Mouse (Mus musculus) heart, postnatal 14 days (tissue): ENCODE data around the gene Edc4. TPM values are rescaled to one million over a fixed set of nuclear protein-coding genes. Genes with fewer than 3 reads are reported as not detected.

Experiments
- DNase-seq, 2 experiments: peaks; one replicate each; pipeline ENCODE4 v3.0.0; 2021 to 2022
- intact Hi-C: fragments of 180-260 bp; cut with DNase I; formaldehyde crosslinking; loops from one replicate; pipeline ENCODE4 v1.15.1; 2025
- total RNA-seq, 2 experiments: library from RNA; stranded (reverse); gene quantifications; 2 replicates each; pipeline ENCODE4 v1.2.3; 2021

The Edc4 gene
- total RNA-seq, 2 experiments from 2014 or later = 26.8 to 28.4 TPM

DNA sequence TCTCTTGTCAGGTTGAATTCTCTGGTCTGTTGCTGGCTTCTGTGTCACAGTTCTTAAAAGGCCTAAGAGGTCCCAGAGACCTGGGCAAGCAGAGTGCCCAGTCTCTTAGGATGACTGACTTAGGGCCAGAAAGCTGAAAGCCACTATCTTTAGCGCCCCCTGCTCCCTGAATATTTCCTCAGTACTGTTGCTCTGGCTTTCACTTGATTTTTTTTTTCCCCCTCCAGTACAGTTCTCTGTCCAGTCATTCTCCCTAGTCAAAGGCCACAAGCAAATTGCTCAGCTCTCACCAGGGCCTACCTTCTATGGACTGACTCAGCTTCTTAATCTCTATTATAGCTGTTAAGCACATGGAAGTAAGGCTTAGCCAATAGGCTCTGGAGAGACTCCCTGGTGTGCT lies 18.7 kb upstream of the Edc4 start:
- intact Hi-C loops = no loop called here
- no peak for DNase-seq

GRCm38 (mm10) chr8:105866364-105867029 lies 14.2 kb upstream of the Edc4 start:
- intact Hi-C loops = no loop called here
- DNase-seq = no peak

DNA sequence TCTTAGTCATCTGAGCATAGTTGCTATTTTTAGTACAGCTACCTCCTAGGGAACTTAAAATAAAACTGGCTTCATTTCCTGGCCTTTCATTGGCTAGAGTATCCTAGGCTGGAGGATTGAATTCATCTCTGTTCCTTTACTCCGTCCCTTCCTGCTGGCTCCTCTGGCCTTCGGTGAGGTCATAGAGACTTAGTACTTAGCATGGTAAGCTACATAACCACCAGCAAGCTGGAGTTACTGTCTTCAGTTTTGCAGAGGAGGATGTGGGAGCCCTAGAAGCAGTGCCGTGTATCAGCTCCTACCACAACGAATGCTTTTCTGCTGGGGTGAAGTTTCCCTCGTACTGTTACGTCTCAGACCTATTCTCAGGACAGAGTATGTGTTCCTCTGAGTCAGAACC lies 6.4 kb upstream of the Edc4 start:
- intact Hi-C loops = no loop called here
- DNase-seq = peak; percentile 30 to 44

GRCm38 (mm10) chr8:105889756-105890465 lies 9.2 kb downstream of the Edc4 start:
- intact Hi-C loops = loop anchor here (5.0 kb wide), 1 partner anchor 33 kb away; the partner anchor contains the start of gene Thap11
- DNase-seq = no peak

DNA sequence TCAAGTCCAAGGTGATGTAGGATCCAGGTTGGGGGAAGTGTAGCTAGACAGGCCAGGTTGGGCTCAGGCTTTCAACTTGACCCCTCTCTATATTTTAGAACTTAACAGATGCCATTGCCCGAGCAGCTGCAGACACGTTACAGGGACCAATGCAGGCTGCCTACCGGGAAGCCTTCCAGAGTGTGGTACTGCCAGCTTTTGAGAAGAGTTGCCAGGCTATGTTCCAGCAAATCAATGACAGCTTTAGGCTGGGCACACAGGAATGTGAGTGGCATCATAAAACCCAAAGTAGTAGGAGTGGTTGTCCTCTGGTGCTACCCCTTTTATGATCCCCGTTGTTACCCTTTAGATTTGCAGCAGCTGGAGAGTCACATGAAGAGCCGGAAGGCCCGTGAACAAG lies 10.2 kb downstream of the Edc4 start:
- intact Hi-C loops = loop anchor here (5.0 kb wide), 1 partner anchor 34 kb away; the partner anchor contains the start of gene Thap11

DNA sequence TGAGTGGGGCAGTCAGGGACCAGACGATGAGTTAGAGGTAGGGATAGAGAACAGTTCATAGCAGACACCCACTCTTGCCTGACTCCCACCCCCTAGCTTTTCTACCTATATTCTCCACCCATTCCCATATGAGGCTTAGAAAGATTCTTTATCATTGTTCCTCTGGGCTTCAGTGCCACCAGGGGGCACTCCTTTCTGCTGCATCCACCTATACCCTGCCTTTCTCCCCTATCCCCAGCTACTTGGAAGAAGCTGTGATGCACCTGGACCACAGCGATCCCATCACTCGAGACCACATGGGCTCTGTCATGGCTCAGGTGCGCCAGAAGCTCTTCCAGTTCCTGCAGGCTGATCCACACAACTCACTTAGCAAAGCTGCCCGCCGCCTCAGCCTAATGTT lies 11.8 kb downstream of the Edc4 start:
- no peak for DNase-seq
- intact Hi-C loops = loop anchor here (5.0 kb wide), 1 partner anchor 35 kb away; the partner anchor contains the start of gene Thap11

More for the DNA sequence above, 10.2 kb downstream of the Edc4 start:
- DNase-seq = peak; percentile 26 to 32

DNA sequence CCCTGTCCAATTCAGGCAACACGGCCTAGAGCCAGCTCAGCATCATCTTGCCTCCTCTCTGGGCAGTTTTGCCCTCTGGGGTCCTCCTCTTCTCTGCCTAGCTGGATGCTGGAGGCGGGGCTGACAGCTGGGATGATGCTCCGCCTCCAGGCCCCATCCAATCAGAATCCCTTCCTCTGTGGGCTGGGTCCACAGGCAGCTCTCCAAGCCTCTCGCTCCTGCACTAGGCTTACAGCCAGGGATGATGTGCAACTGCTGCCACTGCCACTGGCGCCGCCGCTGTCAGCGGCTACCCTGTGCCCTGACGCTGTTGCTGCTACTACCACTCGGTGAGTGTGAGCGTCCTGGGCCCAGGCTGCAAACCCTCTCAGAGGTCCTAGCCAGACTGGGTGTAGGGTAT lies 12.7 kb downstream of the Edc4 start, which contains the start of gene Nrn1l:
Gene Nrn1l (plus strand): TSS at position 229 of the 400 bp plus-strand sequence.
- peak; percentile 69 to 84 for DNase-seq
- intact Hi-C loops = loop anchor here (5.0 kb wide), 1 partner anchor 36 kb away; the partner anchor contains the start of gene Thap11

DNA sequence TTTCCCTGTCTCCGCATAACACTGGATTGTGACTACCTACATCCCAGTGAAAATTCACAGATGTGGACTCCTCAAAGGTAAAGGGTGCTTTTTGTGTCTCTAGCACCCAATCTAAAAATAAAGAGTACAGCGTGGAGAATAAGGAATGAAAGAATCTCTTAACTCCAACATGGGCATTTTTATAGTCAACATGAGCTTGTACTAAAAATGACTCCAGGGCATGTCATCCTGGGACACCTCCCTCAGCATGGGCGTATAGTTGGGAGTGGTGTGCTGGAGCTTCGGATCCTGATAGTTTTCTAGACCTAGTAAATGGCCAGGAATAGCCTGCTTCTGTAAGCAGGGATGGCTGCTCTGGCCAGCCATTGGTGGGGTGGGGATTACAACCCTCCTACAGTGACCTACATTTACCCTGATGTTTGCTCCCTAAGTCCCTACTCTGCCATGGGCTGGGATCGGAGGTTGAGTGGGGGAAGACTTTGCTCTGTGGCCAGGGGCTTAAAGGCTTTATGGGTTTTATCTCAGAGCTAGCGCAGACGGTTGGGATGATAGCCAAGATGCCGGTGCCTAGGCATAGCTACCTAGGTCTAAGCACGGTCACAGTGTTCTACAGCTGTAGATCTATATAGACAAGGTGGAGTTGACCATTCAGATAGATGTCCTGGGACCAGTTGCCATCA lies 17.3 kb downstream of the Edc4 start:
- intact Hi-C loops = no loop called here
- no peak for DNase-seq

DNA sequence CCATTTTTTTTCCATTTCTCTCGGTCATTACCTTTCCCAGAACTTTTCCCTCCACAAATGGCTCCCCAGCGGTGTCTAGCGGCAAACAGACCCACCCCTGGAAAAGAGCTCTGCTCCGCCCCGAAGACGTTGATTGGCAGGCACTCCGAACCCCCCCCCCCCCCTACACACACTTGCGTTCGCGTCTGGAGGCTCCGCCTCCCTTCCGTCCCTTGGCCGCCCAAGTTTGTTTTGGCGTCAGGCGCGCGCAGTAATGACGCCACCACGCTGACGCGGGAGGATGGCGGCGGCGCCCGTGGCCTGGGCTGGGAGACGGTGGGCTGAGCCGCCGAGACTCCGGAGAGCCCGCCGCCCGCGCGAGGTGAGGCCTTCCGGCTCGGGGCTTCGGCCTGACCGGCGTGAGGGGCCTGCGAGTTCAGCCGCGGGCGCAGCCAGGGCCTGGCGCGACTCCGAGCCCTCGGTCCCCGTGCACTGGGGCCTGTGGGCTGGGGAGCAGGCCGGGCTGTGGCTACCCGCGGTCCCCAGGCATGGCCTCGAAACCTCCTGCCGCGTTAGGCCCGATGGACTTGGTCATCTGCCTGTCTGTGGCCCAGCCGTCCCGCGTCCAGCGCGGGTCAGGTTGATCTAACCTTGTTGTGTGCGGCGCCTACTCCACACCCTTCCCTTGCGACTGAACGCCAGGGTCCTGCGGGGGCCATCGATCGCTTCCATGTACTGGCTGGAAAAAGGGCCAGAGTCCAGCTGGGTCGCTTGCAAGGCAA lies 19.7 kb downstream of the Edc4 start, which contains the start of gene Pskh1:
Gene Pskh1 (plus strand): TSS at position 262 of the 761 bp plus-strand sequence.
- DNase-seq = peak; percentile 95 to 97
- intact Hi-C loops = loop anchor here (2.0 kb wide), 2 partner anchors 46 to 110 kb away; partner anchors contain the start of genes Ddx28 and Thap11

GRCm38 (mm10) chr8:105900941-105901616 lies 20.4 kb downstream of the Edc4 start:
- no peak for DNase-seq
- intact Hi-C loops = loop anchor here (2.0 kb wide), 2 partner anchors 46 to 110 kb away; partner anchors contain the start of genes Ddx28 and Thap11

DNA sequence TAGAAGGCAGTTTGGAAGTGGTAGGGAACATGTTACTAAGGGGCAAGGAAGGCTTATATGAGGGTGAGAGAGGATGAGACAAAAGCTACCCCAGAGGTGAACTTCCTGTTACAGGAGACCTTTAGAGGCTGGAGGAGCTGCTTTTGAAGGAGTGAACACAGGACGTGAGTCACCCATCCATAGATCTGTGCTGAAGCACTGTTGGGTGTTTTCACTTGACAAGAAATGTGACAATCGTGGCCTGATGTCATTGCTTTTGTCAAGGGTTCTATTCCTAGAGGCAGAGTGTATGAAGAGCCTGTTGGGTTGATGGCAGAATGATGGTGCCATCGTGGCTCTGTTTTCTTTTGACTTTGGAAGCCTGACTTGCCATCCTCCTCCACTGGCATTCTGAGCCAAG lies 38.7 kb downstream of the Edc4 start:
- intact Hi-C loops = no loop called here
- DNase-seq = no peak

GRCm38 (mm10) chr8:105925123-105925522 lies 44.4 kb downstream of the Edc4 start:
- DNase-seq = no peak
- intact Hi-C loops = no loop called here

DNA sequence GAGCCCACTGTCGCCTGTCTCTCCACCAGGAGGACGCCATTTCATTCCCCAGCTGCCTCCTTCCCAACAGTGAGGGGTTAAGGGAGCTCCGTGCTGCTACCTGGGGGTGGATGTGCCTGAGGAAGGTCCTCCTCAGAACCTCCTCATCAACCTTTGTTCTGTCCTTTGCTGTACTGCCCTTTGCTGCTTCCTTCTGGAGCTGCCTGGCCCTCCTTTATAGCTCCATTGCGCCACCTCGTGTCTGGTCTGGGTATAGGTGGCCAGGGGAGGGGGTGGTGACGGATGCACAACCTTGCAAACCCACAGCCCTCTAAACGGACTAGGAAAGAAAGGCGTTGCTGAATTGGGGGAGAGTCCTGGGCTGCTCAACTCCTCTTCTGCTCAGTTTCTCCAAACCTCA lies 49.9 kb downstream of the Edc4 start:
- intact Hi-C loops = loop anchor here (2.0 kb wide), 3 partner anchors 76 to 216 kb away; partner anchors contain the start of gene Thap11
- DNase-seq = peak; percentile 88 to 95

GRCm38 (mm10) chr8:105931271-105931670 lies 50.6 kb downstream of the Edc4 start:
- no peak for DNase-seq
- intact Hi-C loops = loop anchor here (2.0 kb wide), 3 partner anchors 76 to 216 kb away; partner anchors contain the start of gene Thap11

DNA sequence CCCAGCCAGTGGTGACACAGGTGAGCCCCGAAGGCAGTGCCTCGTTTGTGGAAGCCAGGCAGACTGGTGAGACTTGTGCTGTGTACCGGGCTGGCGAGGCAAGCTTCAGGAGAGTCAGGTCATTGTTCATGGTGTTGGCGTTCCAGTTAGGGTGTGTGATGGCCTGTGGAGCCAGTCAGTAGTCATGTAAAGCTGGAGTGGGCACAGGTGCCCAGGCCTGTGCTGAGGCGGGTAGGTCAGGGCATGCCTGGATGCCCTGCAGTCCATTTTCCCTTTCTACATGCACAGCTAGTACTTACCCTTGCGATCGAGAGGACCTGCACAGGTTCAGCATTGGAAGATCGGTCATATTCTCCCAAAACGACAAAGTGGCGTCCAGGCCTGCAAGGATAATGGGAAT lies 51.8 kb downstream of the Edc4 start:
- intact Hi-C loops = no loop called here
- DNase-seq = no peak

- intact Hi-C loops = no loop called here
- no peak for DNase-seq
Observed at GRCm38 (mm10) chr8:105933762-105934161, 53.1 kb downstream of the Edc4 start, which contains the start of gene Ctrl. Gene Ctrl (minus strand): TSS chr8:105933862.

GRCm38 (mm10) chr8:105935105-105935504 lies 54.4 kb downstream of the Edc4 start:
- intact Hi-C loops = no loop called here
- no peak for DNase-seq

DNA sequence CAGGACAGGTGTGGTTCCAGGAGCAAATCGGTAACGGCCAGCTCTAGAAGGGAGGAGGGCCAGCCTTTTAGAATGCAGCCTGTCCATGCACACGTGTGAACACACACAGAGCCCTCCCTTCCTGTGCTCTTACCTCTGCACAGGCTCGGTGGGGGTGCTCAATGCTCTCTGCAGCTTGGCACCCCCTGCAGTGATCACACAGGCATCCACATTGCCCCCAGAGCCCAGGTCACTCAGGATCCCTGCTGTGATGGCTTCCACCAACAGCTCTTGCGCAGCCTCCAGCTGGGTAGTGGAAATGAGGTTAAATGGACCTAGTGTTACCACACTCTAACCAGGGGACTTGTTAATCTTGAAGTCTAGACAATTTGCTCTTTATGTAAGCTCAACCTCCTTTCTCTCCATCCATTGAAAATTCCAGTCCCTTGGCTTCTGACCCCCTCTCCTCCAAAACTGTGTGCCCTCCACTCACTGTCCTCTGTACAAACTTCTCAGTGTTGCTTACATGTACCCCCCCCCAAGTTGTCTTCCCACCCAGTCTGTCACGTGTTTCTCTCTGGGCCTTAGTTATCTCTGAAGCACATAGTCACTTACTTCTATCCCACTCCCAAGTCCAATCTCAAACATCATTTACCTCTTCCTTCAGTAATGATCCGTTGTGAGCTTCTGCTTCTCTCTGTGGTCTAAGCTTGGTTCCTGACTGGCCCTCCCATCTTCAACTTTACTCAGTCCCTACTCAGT lies 55.4 kb downstream of the Edc4 start:
- intact Hi-C loops = no loop called here
- DNase-seq = no peak
